Mouse (Mus musculus) lung, postnatal 0 days (tissue): ENCODE measurements at regions not wholly inside any gene's neighbourhood (a gene's known extent, or its start where the extent isn't known, plus 50 kb on each side); places are given as distances from the start of the nearest gene placed in this dataset.

Source experiments
- CTCF ChIP-seq: IDR thresholded peaks from 2 replicates; pipeline ENCODE4 v1.5.1; 2016; ENCODE audit warnings: antibody characterized with exemption, mild to moderate bottlenecking
- EP300 ChIP-seq: IDR thresholded peaks from 2 replicates; pipeline ENCODE4 v1.6.1; 2016; ENCODE audit warnings: antibody characterized with exemption, mild to moderate bottlenecking, control low read depth

GRCm38 (mm10) chr5:75871120-75871519, 107.1 kb downstream of the Kdr start:
- TF ChIP-seq EP300 (peak; percentile 31; the same call in 1 of the 2 replicates), CTCF (peak; percentile 92)
